Comparison of ENCODE assay signal across 13 mouse cellular contexts in the genomic region with DNA sequence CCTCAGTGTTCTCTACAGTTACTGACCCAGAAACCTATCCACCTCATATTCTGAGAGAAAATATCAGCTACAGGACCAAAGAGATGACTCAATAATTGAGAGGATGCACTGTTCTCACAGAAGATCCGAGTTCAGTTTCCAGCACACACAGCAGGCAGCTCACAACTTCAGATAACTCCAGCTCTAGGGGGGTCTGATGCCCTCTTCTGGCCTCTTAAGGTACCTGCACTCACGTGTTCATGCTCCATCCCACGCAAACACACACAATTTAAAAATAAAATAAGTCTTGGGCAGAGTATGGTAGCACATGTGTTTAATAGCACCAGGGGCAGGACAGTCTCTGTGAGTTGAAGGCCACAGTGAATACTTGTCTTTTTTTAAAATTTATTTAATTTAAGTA.
"Had no signal": no experiment of that assay in that cellular context is flagged by ENCODE, and none has a peak within 500 bp of the region (broad histone marks: within the 10 kb centered on the region; RNA-seq: fewer than 3 reads in every experiment).

No protein-coding gene starts in this region.

- H3K9me3 ChIP-seq: limb, embryonic 13.5 days; midbrain, embryonic 12.5 days; neural tube, embryonic 15.5 days had no signal

- DNase-seq: kidney, adult 18-20 months; kidney, postnatal 14 days; left cerebral cortex, postnatal 4 days; lung, embryonic 14.5 days; lung, postnatal 10 days; lung, postnatal 4 days; right cerebral cortex, adult 18-20 months; right cerebral cortex, postnatal 25 days; thymus, postnatal 36 days had no signal

- H3K4me1 ChIP-seq: limb, embryonic 13.5 days; midbrain, embryonic 12.5 days had no signal

- H3K36me3 ChIP-seq: limb, embryonic 13.5 days; midbrain, embryonic 12.5 days; neural tube, embryonic 15.5 days had no signal

- H3K4me3 ChIP-seq: limb, embryonic 13.5 days; midbrain, embryonic 12.5 days; myocyte; neural tube, embryonic 15.5 days had no signal

- H3K27me3 ChIP-seq: limb, embryonic 13.5 days; midbrain, embryonic 12.5 days; neural tube, embryonic 15.5 days had no signal

- H3K9ac ChIP-seq: limb, embryonic 13.5 days; lung, embryonic 14.5 days; midbrain, embryonic 12.5 days; neural tube, embryonic 15.5 days had no signal

- H3K4me2 ChIP-seq: limb, embryonic 13.5 days; lung, embryonic 14.5 days; midbrain, embryonic 12.5 days; neural tube, embryonic 15.5 days had no signal

- H3K27ac ChIP-seq: limb, embryonic 13.5 days; midbrain, embryonic 12.5 days; neural tube, embryonic 15.5 days had no signal
